Mouse (Mus musculus) urinary bladder, postnatal 4 days (tissue): Measurements from ENCODE around the gene Gm960.
A peak's percentile ranks its signal among the peaks of the same experiment; 100 is the strongest.

Experiments
- DNase-seq, 2 experiments: peaks; one replicate each; pipeline ENCODE4 v3.0.0; 2021 to 2022; ENCODE audit warnings: low spot score in 2 of 2

The Gm960 gene

GRCm38 (mm10) chr19:4712156-4712780 is 13.8 kb upstream of the Gm960 start:
- peak in 1 of 2 experiments; percentile 59 for DNase-seq

- DNase-seq = peak in 1 of 2 experiments; percentile 55
These were observed 13.2 kb upstream of the Gm960 start for GRCm38 (mm10) chr19:4711601-4712155.

GRCm38 (mm10) chr19:4711098-4711600 is 12.7 kb upstream of the Gm960 start, which contains the start of gene Sptbn2:
Gene Sptbn2, plus strand, starts transcription at chr19:4711167.
- no peak for DNase-seq

- DNase-seq = peak in 1 of 2 experiments; percentile 14
These were observed 10.3 kb upstream of the Gm960 start for GRCm38 (mm10) chr19:4708765-4709164.

DNA sequence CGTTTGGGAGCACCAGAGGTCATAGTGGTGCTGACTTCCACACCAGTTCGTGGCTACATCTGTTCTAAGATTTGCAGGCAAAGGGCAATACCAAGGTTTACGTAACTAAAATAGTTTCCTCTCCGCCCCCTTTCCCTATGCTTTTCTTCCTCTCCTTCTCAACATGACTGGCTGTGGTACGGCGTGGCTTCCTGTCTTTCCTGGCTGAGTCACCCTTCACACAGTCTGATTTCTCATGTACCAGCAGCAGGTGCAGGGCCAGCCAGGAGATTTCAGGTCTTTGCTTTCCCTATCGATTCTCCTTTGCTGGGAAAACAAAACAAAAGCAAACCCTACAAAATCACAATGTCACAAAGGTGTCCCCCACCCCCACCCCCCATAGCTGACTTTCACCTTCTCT is 2.8 kb upstream of the Gm960 start:
- DNase-seq = peak in 1 of 2 experiments; percentile 36

DNA sequence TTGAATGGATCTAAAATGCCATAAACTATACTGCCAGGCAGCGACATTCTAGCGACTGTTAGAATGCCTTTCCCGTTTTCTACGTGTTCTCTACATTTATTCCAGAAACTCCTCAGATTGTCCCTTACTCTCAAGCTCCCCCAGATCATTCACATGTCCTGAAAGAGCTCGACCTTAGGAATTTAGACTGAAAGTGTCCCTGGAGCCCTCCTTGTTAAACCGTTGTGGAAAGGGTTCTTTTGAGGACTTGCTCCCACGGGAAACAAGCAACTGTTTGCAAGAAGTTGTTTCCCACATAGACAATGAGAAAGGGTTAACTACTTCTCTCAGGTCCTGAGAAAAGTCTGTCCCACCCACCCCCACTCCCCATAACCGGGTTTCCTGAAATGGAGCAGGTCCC is 2.2 kb upstream of the Gm960 start:
- DNase-seq = peak in 1 of 2 experiments; percentile 0

GRCm38 (mm10) chr19:4699821-4700220 is 1.4 kb upstream of the Gm960 start:
- peak in 1 of 2 experiments; percentile 16 for DNase-seq

- DNase-seq = no peak
These were observed 388 bp upstream of the Gm960 start for GRCm38 (mm10) chr19:4698856-4699255.

DNA sequence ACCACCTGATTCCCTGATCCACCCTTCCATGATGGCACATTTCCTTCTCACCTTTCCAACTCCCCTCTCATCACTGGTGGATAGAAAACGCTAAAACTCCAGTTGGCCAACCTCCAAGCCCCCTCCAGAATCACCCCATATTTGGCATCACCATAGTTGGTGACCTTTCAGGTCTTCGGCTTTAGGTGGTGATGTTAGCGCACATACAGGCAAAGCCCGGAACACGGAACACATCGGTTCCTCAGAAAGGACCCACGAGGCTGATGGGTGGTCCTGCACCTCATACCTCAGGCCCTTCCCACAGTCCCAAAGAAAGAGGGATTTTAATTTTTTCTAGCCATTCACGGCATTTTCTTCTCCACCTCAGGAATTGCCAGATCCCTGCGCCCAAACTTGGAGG is 747 bp downstream of the Gm960 start:
- DNase-seq = peak in 1 of 2 experiments; percentile 45

GRCm38 (mm10) chr19:4697121-4697520 is 1.3 kb downstream of the Gm960 start:
- no peak for DNase-seq

- no peak for DNase-seq
These were observed 4.1 kb downstream of the Gm960 start for GRCm38 (mm10) chr19:4694346-4694745.

GRCm38 (mm10) chr19:4672401-4672800 is 26.1 kb downstream of the Gm960 start:
- no peak for DNase-seq

GRCm38 (mm10) chr19:4670776-4671175 is 27.7 kb downstream of the Gm960 start:
- DNase-seq = no peak

DNA sequence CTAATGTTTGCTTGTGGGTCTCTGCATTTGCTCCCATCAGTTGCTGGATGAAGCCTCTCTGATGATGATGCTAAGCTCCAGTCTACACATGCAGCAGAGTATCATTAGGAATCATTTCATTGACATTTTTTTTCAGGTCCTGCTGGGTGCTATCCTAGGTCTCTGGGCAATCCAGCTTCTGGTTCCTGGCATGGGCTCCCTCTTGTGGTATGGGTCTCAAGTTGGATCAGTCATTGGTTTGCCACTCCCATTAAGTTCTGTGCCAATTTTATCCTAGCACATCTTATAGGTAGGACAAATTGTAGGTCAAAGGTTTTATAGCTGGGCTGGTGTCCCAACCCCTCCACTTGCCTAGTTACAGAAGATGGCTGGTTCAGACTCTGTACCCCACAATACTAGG is 31.7 kb downstream of the Gm960 start:
- no peak for DNase-seq

DNA sequence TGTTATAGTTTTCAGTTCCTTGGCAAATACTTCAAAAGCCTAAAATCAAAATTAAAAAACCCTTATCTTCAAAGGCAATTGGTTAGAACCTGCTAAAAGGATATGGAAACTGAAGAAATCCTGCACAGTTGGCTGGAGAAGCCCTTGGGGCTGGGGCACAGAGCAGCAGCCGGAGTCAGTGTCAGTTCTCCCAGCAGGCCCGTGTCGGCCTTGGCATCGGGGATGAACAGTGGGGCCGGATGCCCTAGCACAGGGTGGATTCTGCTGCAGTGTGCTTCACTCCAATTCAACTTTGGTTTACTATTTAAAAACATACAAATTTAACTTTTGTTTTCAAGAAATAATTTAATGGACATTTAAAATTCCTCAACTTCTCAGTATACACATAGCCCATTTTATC is 40.3 kb downstream of the Gm960 start:
- DNase-seq = no peak

DNA sequence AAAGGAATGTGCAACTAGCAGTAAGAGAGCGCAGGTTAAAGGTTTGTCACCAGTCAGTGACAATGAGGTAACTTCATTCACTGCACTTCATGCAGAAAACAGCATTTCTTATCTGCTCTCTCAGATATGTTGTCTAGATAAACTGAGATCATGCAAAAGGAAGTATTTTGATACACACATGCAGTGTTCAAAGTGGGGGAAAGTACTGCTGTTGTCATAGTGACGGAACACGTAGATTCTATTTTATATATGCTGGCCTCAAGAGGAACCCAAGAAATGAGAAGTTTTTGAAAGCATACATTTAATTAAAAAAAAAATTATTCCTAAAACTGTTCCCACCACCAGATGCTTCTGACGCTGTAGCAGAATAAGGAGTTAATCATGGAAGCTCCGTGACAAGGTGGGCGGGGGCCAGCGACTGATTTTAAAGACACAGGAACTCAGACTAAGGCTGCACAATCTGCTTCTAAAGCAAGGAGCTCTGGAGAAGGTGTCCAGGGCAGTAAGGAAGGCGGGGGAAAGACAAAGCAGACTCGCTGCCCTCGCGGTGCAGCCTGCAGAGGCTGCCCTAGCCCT is 51.5 kb downstream of the Gm960 start:
- DNase-seq = no peak

- DNase-seq = no peak
These were observed 54.2 kb downstream of the Gm960 start for GRCm38 (mm10) chr19:4644271-4644670.

DNA sequence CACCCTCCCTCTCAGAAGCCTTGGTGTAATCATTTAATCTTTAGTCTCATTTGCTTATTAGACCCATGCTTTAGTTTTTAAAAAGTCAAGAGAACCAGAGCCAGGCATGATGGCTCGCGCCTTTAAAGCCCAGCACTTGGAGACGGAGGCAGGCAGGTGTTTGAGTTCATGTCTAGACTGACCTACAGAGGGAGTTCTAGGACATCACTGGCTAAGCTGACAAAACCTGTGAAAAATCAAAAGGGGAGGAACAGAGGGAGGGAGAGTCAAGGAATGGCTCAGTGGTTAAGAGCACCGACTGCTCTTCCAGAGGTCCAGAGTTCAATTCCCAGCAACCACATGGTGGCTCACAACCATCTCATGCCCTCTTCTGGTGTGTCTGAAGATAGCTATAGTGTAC is 62.5 kb downstream of the Gm960 start:
- no peak for DNase-seq

- no peak for DNase-seq
These were observed 69.6 kb downstream of the Gm960 start for GRCm38 (mm10) chr19:4628819-4629218.

- no peak for DNase-seq
These were observed 72.5 kb downstream of the Gm960 start for GRCm38 (mm10) chr19:4625829-4626535.

- peak; percentile 84 to 92 for DNase-seq
These were observed 73.2 kb downstream of the Gm960 start, which contains the start of gene Rce1 for GRCm38 (mm10) chr19:4625179-4625828. Gene Rce1, minus strand, starts transcription at chr19:4625641.
